Mouse (Mus musculus): Measurements from ENCODE around the gene Suox.
"Not testable (repeated sequence)": the region's sequence is repeated elsewhere in the genome, so short reads cannot be mapped to it uniquely, and the experiment has no call there.

The Suox gene

GRCm38 (mm10) chr10:128626311-128627310 lies 47.3 kb downstream of the Suox start, which contains the start of gene Rps26:
Gene Rps26, minus strand, starts transcription at chr10:128626747.
- peak; percentile 96 for DNase-seq (ENCODE audit: low read depth, low spot score)

DNA sequence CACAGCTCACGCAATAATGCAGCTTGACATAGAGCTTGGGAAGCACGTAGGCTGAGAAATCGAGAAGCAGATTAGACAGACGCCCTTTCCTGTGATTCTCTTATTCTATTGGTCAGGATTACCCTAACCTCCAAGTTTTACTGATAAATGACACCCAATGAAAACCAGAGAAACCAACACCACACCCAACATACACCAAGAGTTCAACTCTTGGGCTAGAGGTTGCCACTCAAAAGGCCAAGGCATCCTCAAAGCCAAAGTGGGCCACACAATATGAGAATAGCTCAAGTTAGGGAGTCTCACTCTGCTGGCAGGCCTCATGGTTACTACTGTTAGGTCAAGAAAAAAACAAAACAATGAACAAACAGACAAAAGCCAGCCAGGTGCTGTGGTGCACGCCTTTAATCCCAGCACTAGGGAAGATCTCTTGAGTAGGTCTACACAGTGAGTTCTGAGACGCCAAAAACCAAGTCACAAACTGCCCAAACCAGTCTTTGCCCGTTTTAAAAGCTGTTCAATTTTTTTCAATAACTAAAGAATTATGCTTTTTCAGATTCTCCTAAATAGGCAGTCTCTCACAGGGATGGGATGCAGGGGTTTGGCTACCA lies 48.5 kb downstream of the Suox start:
- DNase-seq (ENCODE audit: low read depth, low spot score), result peak; percentile 58

GRCm38 (mm10) chr10:128623106-128623613 lies 50.7 kb downstream of the Suox start:
- DNase-seq (ENCODE audit: low read depth, low spot score), result not testable (repeated sequence)

GRCm38 (mm10) chr10:128622702-128623101 lies 51.2 kb downstream of the Suox start:
- no peak for DNase-seq (ENCODE audit: low read depth, low spot score)

GRCm38 (mm10) chr10:128621986-128622520 lies 51.8 kb downstream of the Suox start:
- no peak for DNase-seq (ENCODE audit: low read depth, low spot score)

DNA sequence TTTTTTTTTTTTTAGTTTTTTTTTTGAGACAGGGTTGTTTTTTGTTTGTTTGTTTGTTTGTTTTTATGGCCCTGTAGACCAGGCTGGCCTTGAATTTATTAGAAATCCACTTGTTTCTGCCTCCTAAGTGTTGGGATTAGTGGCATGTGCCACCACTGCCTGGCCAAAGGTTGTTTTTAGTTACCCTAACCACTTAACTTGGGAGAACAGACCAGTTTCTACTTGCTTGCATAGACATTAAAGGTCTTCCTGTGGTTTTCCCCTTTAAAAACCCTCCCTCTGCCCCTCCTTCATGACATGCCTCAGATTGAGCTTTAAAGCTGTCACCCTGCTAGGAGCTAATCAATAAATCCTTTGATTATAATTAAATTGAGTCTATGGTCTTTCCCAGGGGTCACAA lies 53.6 kb downstream of the Suox start:
- DNase-seq (ENCODE audit: low read depth, low spot score), result no peak
